Mouse (Mus musculus): ENCODE data around the gene Snd1.

Gene Snd1

DNA sequence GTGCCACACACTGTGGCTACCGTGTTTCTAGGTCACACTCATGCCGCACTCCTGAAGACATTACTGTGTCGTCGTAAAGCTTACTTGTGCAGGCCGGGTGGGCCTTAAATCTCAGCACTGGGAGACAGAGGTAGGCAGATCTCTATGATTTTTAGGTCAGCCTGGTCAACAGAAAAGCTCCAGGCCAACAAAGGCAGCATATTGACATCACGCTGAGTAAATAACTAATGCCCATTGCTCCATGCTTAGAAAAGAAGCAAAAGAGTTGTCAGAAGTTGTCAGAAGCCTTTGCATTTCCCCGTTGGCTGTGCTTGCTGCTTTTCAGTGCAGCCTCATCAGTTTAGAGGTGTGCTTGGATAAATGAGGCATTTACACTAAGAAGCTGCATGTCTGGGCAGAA is 261.7 kb downstream of the Snd1 start:
- Histone ChIP-seq H3K27me3 (ENCODE audit: insufficient read depth, low read length) (no peaks in the 10 kb centered on the region), H3K36me3 (ENCODE audit: insufficient read depth, low read length) (peaks cover 11% of the 10 kb centered on the region), H3K9me3 (ENCODE audit: low read length) (no peaks in the 10 kb centered on the region), H3K4me3 (replicated peaks; ENCODE audit: low read length) (no peak overlapping the region), H3K4me1 (replicated peaks; ENCODE audit: low read depth, low read length) (no peaks in the 10 kb centered on the region)
- TF ChIP-seq NANOG (IDR thresholded peaks at IDR 0.05; ENCODE audit: borderline replicate concordance, low read length) (no peak), POU5F1 (IDR thresholded peaks at IDR 0.05; ENCODE audit: borderline replicate concordance, low read length) (no peak), CTCF (conservative IDR thresholded peaks at IDR 0.05; ENCODE audit: low read length) (no peak)

DNA sequence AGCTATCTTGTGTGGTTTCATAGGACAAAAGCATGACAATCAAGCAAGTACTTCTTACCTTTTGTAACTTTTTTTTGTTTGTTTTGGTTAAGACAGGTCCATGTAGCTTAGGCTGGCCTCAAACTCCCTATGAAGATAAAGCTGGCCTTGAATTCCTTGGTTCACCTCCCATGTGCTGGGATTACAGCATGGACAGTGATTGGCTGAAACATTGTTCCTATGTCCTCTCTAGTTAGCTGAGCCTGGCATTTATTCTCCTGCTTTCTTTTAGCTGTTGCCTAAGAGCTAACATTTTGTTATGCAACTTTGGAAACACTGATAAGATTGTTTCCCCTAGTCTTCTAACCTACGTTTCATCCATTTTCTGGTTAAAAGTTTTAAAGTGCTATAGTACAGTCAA is 262.7 kb downstream of the Snd1 start:
- no peak for TF ChIP-seq CTCF (conservative IDR thresholded peaks at IDR 0.05; ENCODE audit: low read length)
- TF ChIP-seq NANOG (IDR thresholded peaks at IDR 0.05; ENCODE audit: borderline replicate concordance, low read length), result no peak
- TF ChIP-seq POU5F1 (IDR thresholded peaks at IDR 0.05; ENCODE audit: borderline replicate concordance, low read length), result no peak
- no peak overlapping the region for H3K4me3 ChIP-seq (replicated peaks; ENCODE audit: low read length)
- H3K27me3 ChIP-seq (ENCODE audit: insufficient read depth, low read length), result no peaks in the 10 kb centered on the region
- no peaks in the 10 kb centered on the region for H3K4me1 ChIP-seq (replicated peaks; ENCODE audit: low read depth, low read length)
- no peaks in the 10 kb centered on the region for H3K9me3 ChIP-seq (ENCODE audit: low read length)
- peaks cover 11% of the 10 kb centered on the region for H3K36me3 ChIP-seq (ENCODE audit: insufficient read depth, low read length)

DNA sequence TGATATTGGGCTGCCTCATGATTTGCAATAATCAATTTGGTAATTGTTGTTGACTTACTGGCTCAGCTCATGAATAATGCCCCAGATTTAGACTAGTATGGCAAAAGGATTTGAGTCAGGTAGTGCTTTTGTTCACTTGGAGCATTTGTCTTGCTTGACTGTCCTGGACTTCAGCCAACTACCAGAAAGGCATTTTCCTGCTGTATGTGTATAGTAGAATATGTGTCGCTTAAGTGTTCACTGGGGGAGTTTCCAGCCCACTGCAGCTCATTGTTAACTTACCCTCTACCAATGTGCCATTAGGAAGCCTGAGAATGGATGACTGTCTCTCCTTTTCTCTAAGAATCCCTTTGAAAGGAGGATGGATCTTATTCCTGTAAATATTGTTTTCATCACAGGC is 268.6 kb downstream of the Snd1 start:
- Histone ChIP-seq H3K4me3 (replicated peaks; ENCODE audit: low read length) (no peak overlapping the region), H3K27me3 (ENCODE audit: insufficient read depth, low read length) (no peaks in the 10 kb centered on the region), H3K9me3 (ENCODE audit: low read length) (no peaks in the 10 kb centered on the region), H3K36me3 (ENCODE audit: insufficient read depth, low read length) (peaks cover 41% of the 10 kb centered on the region), H3K4me1 (replicated peaks; ENCODE audit: low read depth, low read length) (peaks cover 10% of the 10 kb centered on the region)
- TF ChIP-seq POU5F1 (IDR thresholded peaks at IDR 0.05; ENCODE audit: borderline replicate concordance, low read length), result no peak
- no peak for TF ChIP-seq CTCF (conservative IDR thresholded peaks at IDR 0.05; ENCODE audit: low read length)
- no peak for TF ChIP-seq NANOG (IDR thresholded peaks at IDR 0.05; ENCODE audit: borderline replicate concordance, low read length)

DNA sequence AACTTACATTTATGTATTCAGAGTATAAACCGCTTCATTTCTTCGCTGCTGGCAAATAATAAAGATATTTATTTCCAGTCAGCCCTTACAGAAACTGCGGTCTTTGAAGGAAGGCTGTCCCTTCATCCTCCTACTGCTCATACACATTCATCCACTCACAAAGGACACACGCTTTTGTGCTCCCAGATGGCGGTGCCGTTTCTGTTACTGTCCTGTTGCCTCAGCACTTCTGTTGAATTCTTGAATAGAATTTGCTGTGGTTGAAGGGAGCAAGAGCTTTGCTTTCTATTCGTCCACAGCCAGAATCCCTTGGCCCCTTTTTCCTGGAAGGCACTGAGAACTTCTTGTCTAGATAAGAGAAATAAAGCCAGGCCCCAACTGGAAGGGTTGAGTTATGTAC is 270.9 kb downstream of the Snd1 start:
- Histone ChIP-seq H3K4me1 (replicated peaks; ENCODE audit: low read depth, low read length) (peaks cover 20% of the 10 kb centered on the region), H3K4me3 (replicated peaks; ENCODE audit: low read length) (no peak overlapping the region), H3K36me3 (ENCODE audit: insufficient read depth, low read length) (peaks cover 52% of the 10 kb centered on the region), H3K27me3 (ENCODE audit: insufficient read depth, low read length) (no peaks in the 10 kb centered on the region), H3K9me3 (ENCODE audit: low read length) (no peaks in the 10 kb centered on the region)
- TF ChIP-seq CTCF (conservative IDR thresholded peaks at IDR 0.05; ENCODE audit: low read length) (no peak), NANOG (IDR thresholded peaks at IDR 0.05; ENCODE audit: borderline replicate concordance, low read length) (no peak), POU5F1 (IDR thresholded peaks at IDR 0.05; ENCODE audit: borderline replicate concordance, low read length) (no peak)

DNA sequence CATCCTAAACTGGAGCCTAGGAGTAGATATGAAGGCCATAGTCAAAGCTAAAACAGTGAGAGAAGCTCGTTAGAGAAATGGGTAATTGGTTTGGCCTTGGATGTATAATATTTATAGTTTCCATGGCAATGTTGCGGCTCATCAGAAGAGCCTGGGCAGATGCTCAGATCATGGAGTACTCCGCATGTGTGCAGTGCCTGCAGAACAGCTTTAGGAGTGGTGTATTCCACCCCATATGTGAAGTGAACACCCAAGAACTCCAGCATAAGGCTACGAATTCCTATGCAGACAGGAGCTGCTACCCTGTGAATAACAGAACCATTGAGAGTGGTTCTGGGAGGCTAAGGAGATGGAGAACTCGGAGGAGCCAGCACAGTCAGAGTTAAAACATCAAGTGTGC is 272.1 kb downstream of the Snd1 start:
- H3K36me3 ChIP-seq (ENCODE audit: insufficient read depth, low read length), result peaks cover 50% of the 10 kb centered on the region
- no peaks in the 10 kb centered on the region for H3K27me3 ChIP-seq (ENCODE audit: insufficient read depth, low read length)
- peaks cover 20% of the 10 kb centered on the region for H3K4me1 ChIP-seq (replicated peaks; ENCODE audit: low read depth, low read length)
- H3K4me3 ChIP-seq (replicated peaks; ENCODE audit: low read length), result no peak overlapping the region
- H3K9me3 ChIP-seq (ENCODE audit: low read length), result no peaks in the 10 kb centered on the region
- TF ChIP-seq CTCF (conservative IDR thresholded peaks at IDR 0.05; ENCODE audit: low read length) (no peak), POU5F1 (IDR thresholded peaks at IDR 0.05; ENCODE audit: borderline replicate concordance, low read length) (no peak), NANOG (IDR thresholded peaks at IDR 0.05; ENCODE audit: borderline replicate concordance, low read length) (no peak)

DNA sequence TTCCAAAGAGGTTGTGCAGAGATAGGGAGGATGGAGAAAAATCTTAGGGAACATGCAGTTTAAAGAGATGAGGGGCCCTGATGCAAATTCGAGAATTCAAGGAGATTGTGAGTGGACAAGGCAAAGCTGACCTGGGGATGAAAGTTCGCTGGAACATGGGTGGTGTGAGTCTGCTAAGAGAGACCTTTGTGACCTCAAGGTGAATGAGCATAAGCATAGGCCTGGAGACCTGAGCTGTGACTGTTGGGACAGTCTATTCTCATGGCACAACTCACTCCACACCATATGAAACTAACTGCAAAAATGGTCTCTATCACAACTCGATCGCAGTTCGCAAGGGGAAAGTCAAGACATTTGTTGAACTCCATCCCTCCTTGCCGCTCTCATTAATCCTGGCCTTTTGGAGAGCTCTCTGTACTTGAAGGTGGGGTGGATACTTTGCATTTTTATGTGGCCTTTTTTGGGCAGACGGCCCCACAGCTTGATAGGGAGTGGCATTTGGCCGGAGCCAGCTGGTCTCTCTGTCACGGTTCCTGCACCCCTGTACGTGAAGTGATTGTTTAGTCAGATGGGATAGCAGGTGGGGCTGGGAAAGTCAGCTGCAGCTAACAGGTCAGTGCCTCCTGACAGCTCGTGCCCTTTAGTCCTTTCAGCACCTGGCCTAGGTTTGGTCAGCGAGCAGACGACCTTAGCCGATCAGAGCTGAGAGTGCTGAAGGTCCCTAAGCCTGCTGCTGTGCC is 273.2 kb downstream of the Snd1 start:
- peaks cover 20% of the 10 kb centered on the region for H3K4me1 ChIP-seq (replicated peaks; ENCODE audit: low read depth, low read length)
- no peaks in the 10 kb centered on the region for H3K27me3 ChIP-seq (ENCODE audit: insufficient read depth, low read length)
- no peak for TF ChIP-seq CTCF (conservative IDR thresholded peaks at IDR 0.05; ENCODE audit: low read length)
- TF ChIP-seq POU5F1 (IDR thresholded peaks at IDR 0.05; ENCODE audit: borderline replicate concordance, low read length), result no peak
- TF ChIP-seq NANOG (IDR thresholded peaks at IDR 0.05; ENCODE audit: borderline replicate concordance, low read length), result no peak
- H3K4me3 ChIP-seq (replicated peaks; ENCODE audit: low read length), result no peak overlapping the region
- H3K36me3 ChIP-seq (ENCODE audit: insufficient read depth, low read length), result peaks cover 51% of the 10 kb centered on the region
- no peaks in the 10 kb centered on the region for H3K9me3 ChIP-seq (ENCODE audit: low read length)

DNA sequence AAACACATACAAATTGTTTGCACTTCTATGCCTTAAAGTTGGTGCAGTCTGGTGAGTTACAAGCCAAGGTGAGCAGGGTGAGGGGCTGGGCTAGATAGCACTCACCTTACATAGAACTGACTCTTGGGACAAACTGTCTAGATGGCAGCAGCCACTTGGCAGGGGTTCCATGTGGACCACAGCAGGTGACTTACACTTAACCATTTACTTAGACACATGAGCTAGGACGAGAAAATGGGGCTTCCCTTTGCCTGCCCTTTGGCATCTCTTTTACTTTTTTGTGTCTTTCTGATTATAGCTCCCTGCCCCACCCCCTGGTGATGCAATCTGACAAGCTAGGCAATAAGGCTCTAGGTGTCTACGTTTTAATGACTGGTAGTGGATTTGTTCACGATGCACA is 274.3 kb downstream of the Snd1 start:
- Histone ChIP-seq H3K4me3 (replicated peaks; ENCODE audit: low read length) (no peak overlapping the region), H3K9me3 (ENCODE audit: low read length) (no peaks in the 10 kb centered on the region)
- TF ChIP-seq NANOG (IDR thresholded peaks at IDR 0.05; ENCODE audit: borderline replicate concordance, low read length), result no peak
- no peak for TF ChIP-seq CTCF (conservative IDR thresholded peaks at IDR 0.05; ENCODE audit: low read length)
- no peak for TF ChIP-seq POU5F1 (IDR thresholded peaks at IDR 0.05; ENCODE audit: borderline replicate concordance, low read length)

DNA sequence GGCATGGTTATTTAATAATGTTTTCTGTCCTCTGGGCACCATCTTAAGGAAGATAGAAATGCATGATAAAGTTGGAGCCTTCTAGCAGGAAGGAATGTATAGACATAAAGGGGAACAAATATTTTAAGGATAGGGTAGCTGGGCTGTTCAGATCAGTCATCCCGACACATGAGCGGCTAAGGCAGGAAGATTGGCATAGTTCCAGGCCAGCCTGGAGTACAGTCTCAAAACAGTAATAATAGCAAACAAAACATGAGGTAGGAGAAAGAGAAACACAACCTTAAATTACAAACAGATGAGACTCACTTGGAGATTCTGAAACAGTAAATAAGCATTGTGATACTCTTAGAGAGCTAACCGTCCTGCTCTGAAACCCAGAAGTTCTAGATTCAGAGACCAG is 276.2 kb downstream of the Snd1 start:
- no peak overlapping the region for H3K4me3 ChIP-seq (replicated peaks; ENCODE audit: low read length)
- H3K27me3 ChIP-seq (ENCODE audit: insufficient read depth, low read length), result no peaks in the 10 kb centered on the region
- H3K36me3 ChIP-seq (ENCODE audit: insufficient read depth, low read length), result peaks cover 55% of the 10 kb centered on the region
- no peaks in the 10 kb centered on the region for H3K9me3 ChIP-seq (ENCODE audit: low read length)
- peaks cover 20% of the 10 kb centered on the region for H3K4me1 ChIP-seq (replicated peaks; ENCODE audit: low read depth, low read length)
- no peak for TF ChIP-seq POU5F1 (IDR thresholded peaks at IDR 0.05; ENCODE audit: borderline replicate concordance, low read length)
- no peak for TF ChIP-seq CTCF (conservative IDR thresholded peaks at IDR 0.05; ENCODE audit: low read length)
- no peak for TF ChIP-seq NANOG (IDR thresholded peaks at IDR 0.05; ENCODE audit: borderline replicate concordance, low read length)

More for the DNA sequence above, 274.3 kb downstream of the Snd1 start:
- no peaks in the 10 kb centered on the region for H3K27me3 ChIP-seq (ENCODE audit: insufficient read depth, low read length)
- H3K36me3 ChIP-seq (ENCODE audit: insufficient read depth, low read length), result peaks cover 61% of the 10 kb centered on the region
- H3K4me1 ChIP-seq (replicated peaks; ENCODE audit: low read depth, low read length), result peaks cover 20% of the 10 kb centered on the region

DNA sequence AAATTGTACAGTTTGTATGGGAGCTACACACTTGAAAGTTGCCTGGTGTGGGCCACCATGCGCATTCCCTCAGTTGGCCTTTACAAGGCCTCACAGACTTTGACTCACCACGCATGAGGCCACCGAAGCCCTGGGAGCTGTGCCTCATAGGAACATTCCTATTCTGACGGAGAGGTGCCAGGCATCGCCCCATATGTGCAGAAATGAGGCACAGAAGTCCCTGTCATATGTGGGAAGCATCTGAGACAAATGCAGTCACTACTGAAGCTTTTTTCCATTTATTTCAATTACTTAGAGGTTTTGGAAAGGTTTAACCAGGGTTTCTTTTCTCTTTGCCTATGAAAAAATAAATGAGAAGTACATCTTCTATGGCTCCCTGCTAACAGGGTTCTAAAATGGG is 278.3 kb downstream of the Snd1 start:
- Histone ChIP-seq H3K36me3 (ENCODE audit: insufficient read depth, low read length) (peaks cover 45% of the 10 kb centered on the region), H3K4me1 (replicated peaks; ENCODE audit: low read depth, low read length) (peaks cover 14% of the 10 kb centered on the region), H3K9me3 (ENCODE audit: low read length) (no peaks in the 10 kb centered on the region), H3K4me3 (replicated peaks; ENCODE audit: low read length) (no peak overlapping the region), H3K27me3 (ENCODE audit: insufficient read depth, low read length) (no peaks in the 10 kb centered on the region)
- TF ChIP-seq CTCF (conservative IDR thresholded peaks at IDR 0.05; ENCODE audit: low read length), result no peak
- TF ChIP-seq NANOG (IDR thresholded peaks at IDR 0.05; ENCODE audit: borderline replicate concordance, low read length), result no peak
- TF ChIP-seq POU5F1 (IDR thresholded peaks at IDR 0.05; ENCODE audit: borderline replicate concordance, low read length), result no peak

Measured in E14TG2a.4 (cell line).